Mouse (Mus musculus) kidney, postnatal 25 days (tissue): Measurements from ENCODE around the gene Plce1.
A peak's percentile ranks its signal among the peaks of the same experiment; 100 is the strongest.
"Not testable (repeated sequence)": the region's sequence is repeated elsewhere in the genome, so short reads cannot be mapped to it uniquely, and the experiment has no call there.

ENCODE experiments used
- DNase-seq, 2 experiments: peaks; one replicate each; pipeline ENCODE4 v3.0.0; 2021; ENCODE audit warnings: mixed read lengths in 2 of 2

The Plce1 gene

GRCm38 (mm10) chr19:38592566-38593224 is 111.8 kb downstream of the Plce1 start:
- DNase-seq = no peak

- DNase-seq = no peak
These were observed 112.5 kb downstream of the Plce1 start for GRCm38 (mm10) chr19:38593225-38593897.

- no peak for DNase-seq
These were observed 115.2 kb downstream of the Plce1 start for GRCm38 (mm10) chr19:38596096-38596495.

GRCm38 (mm10) chr19:38597392-38597791 is 116.5 kb downstream of the Plce1 start:
- DNase-seq = no peak

- DNase-seq = no peak
These were observed 118.1 kb downstream of the Plce1 start for GRCm38 (mm10) chr19:38599001-38599400.

- DNase-seq = no peak
These were observed 120.2 kb downstream of the Plce1 start for GRCm38 (mm10) chr19:38601127-38601526.

- peak; percentile 21 to 69 for DNase-seq
These were observed 121.9 kb downstream of the Plce1 start for GRCm38 (mm10) chr19:38602811-38603210.

GRCm38 (mm10) chr19:38607236-38607635 is 126.3 kb downstream of the Plce1 start:
- DNase-seq = no peak

- DNase-seq = no peak
These were observed 128.2 kb downstream of the Plce1 start for GRCm38 (mm10) chr19:38608951-38609654.

GRCm38 (mm10) chr19:38610291-38610690 is 129.4 kb downstream of the Plce1 start:
- no peak for DNase-seq

GRCm38 (mm10) chr19:38610809-38611208 is 129.9 kb downstream of the Plce1 start:
- DNase-seq = no peak

- DNase-seq = no peak
These were observed 133.3 kb downstream of the Plce1 start for GRCm38 (mm10) chr19:38614067-38614675.

- peak in 1 of 2 experiments; percentile 14 for DNase-seq
These were observed 134.4 kb downstream of the Plce1 start for GRCm38 (mm10) chr19:38615356-38615755.

- DNase-seq = no peak
These were observed 139.2 kb downstream of the Plce1 start for GRCm38 (mm10) chr19:38620134-38620533.

- DNase-seq = no peak
These were observed 140.6 kb downstream of the Plce1 start for GRCm38 (mm10) chr19:38621546-38621945.

GRCm38 (mm10) chr19:38626246-38627015 is 145.5 kb downstream of the Plce1 start:
- DNase-seq = no peak

GRCm38 (mm10) chr19:38627075-38627768 is 146.3 kb downstream of the Plce1 start:
- DNase-seq = peak in 1 of 2 experiments; percentile 3

- DNase-seq = no peak
These were observed 151.3 kb downstream of the Plce1 start for GRCm38 (mm10) chr19:38632251-38632650.

GRCm38 (mm10) chr19:38633306-38633705 is 152.4 kb downstream of the Plce1 start:
- no peak for DNase-seq

GRCm38 (mm10) chr19:38639050-38639449 is 158.1 kb downstream of the Plce1 start:
- DNase-seq = no peak

GRCm38 (mm10) chr19:38639805-38640204 is 158.9 kb downstream of the Plce1 start:
- peak; percentile 13 to 46 for DNase-seq

GRCm38 (mm10) chr19:38642515-38642914 is 161.6 kb downstream of the Plce1 start:
- not testable (repeated sequence) for DNase-seq
